Comparison of ENCODE assay signal across 8 mouse cellular contexts in the genomic region with DNA sequence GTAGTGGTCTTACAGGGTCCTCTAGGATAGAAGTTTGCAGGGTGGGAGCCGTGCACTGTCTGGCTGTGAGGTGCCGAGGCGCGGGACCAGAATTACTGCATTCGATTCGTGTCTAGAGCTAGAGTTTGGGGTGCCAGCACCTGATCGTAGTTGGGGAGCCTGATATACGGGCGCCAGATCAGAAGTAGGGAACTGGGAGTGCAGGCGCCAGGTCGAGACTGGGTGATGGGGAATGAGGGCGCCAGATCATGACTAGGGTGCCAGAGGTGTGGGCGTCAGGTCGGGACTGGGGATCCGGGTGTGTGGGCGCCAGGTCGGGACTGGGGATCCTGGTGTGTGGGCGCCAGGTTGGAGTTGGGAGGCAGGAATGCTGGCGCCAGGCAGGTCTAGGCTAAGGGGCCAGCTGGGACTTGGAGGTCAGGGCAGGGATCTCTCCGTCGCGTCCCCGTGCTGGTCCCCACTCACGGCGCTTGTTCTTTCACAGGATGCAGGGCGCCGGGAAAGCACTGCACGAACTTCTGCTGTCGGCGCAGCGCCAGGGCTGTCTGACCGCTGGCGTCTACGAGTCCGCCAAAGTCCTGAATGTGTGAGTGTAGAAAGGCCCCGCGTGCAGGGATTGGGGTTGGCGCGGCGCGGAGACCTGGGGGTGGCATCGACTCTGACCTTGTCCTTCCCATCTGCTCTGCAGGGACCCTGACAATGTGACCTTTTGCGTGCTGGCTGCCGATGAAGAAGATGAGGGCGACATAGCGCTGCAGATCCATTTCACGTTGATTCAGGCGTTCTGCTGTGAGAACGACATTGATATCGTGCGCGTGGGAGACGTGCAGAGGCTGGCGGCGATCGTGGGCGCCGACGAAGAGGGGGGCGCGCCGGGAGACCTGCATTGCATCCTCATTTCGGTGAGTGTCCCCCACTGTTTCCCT. TPM values are rescaled to one million over a fixed set of nuclear protein-coding genes. Genes with fewer than 3 reads are reported as not detected.
DNase-seq lines count a peak whose midpoint lies in the region; ATAC-seq and TF ChIP-seq lines count a peak whose summit lies in the region.

No protein-coding gene starts in this region.

- peak; percentile 64 for DNase-seq in forebrain, embryonic 14.5 days (ENCODE audit: low spot score)
- DNase-seq in heart, postnatal 25 days (ENCODE audit: low spot score): peak; percentile 59
- DNase-seq in layer of hippocampus, adult 8-10 months (ENCODE audit: low spot score in 2 of 2): peak; percentile 48 to 59
- DNase-seq in lung, embryonic 14.5 days: peak; percentile 84
- DNase-seq in ovary, postnatal 10 days (ENCODE audit: low spot score): peak; percentile 62
- DNase-seq in thymus, postnatal 0 days (ENCODE audit: low spot score): peak; percentile 48

- peaks cover 82% of the 10 kb centered on the region for H3K27me3 ChIP-seq in E14TG2a.4 (ENCODE audit: insufficient read depth, low read length)
- peaks cover 11% of the 10 kb centered on the region for H3K27me3 ChIP-seq in forebrain, embryonic 14.5 days (replicated peaks; ENCODE audit: control insufficient read depth, insufficient read depth, low read length)
- H3K27me3 ChIP-seq in lung, embryonic 14.5 days (ENCODE audit: insufficient read depth, low read length): no peaks in the 10 kb centered on the region; the same call in 1 of the 2 replicates

- peaks cover 7% of the 10 kb centered on the region for H3K36me3 ChIP-seq in E14TG2a.4 (ENCODE audit: insufficient read depth, low read length)
- H3K36me3 ChIP-seq in forebrain, embryonic 14.5 days (ENCODE audit: control insufficient read depth, insufficient read depth, low read length): no peaks in the 10 kb centered on the region
- H3K36me3 ChIP-seq in lung, embryonic 14.5 days (ENCODE audit: insufficient read depth): no peaks in the 10 kb centered on the region

- no peak for TF ChIP-seq CTCF in E14TG2a.4 (conservative IDR thresholded peaks at IDR 0.05; ENCODE audit: low read length)
- TF ChIP-seq CTCF in lung, embryonic 14.5 days (IDR thresholded peaks at IDR 0.05; ENCODE audit: low read depth): no peak

- peaks cover 65% of the 10 kb centered on the region for H3K4me1 ChIP-seq in E14TG2a.4 (replicated peaks; ENCODE audit: low read depth, low read length)
- H3K4me1 ChIP-seq in forebrain, embryonic 14.5 days (ENCODE audit: control insufficient read depth, insufficient read depth, low read length): peaks cover 20% of the 10 kb centered on the region
- H3K4me1 ChIP-seq in lung, embryonic 14.5 days (ENCODE audit: insufficient read depth): peaks cover 18% of the 10 kb centered on the region

- H3K27ac ChIP-seq in forebrain, embryonic 14.5 days (ENCODE audit: low read depth, low read length): peak overlapping the region; percentile 89
- H3K27ac ChIP-seq in lung, embryonic 14.5 days (ENCODE audit: low read depth): peak overlapping the region; percentile 85

- ATAC-seq in cerebellum, adult (ENCODE audit: insufficient number of reproducible peaks, low FRiP score, low TSS enrichment): peak; percentile 11
- peak; percentile 13 for ATAC-seq in forebrain, embryonic 14.5 days
- ATAC-seq in lung, embryonic 14.5 days (ENCODE audit: insufficient read depth): peak; percentile 22

- peaks cover 8% of the 10 kb centered on the region for H3K9me3 ChIP-seq in E14TG2a.4 (ENCODE audit: low read length)
- no peaks in the 10 kb centered on the region for H3K9me3 ChIP-seq in forebrain, embryonic 14.5 days (replicated peaks; ENCODE audit: control insufficient read depth, low read length)
- no peaks in the 10 kb centered on the region for H3K9me3 ChIP-seq in lung, embryonic 14.5 days (ENCODE audit: low read depth, low read length)

- H3K4me2 ChIP-seq in forebrain, embryonic 14.5 days (ENCODE audit: low read length): peak overlapping the region; percentile 87
- H3K4me2 ChIP-seq in lung, embryonic 14.5 days: peak overlapping the region; percentile 99

- intact Hi-C loops in heart, postnatal 25 days (cut with DNase I): loop anchor here (2.0 to 5.0 kb wide), 6 partner anchors 35 to 232 kb away; no protein-coding TSS in a partner anchor

- H3K9ac ChIP-seq in forebrain, embryonic 14.5 days (ENCODE audit: low read length): peak overlapping the region; percentile 79
- H3K9ac ChIP-seq in lung, embryonic 14.5 days: peak overlapping the region; percentile 73

- peak overlapping the region; percentile 82 for H3K4me3 ChIP-seq in E14TG2a.4 (replicated peaks; ENCODE audit: low read length)
- peak overlapping the region; percentile 69 for H3K4me3 ChIP-seq in forebrain, embryonic 14.5 days (ENCODE audit: low read depth, low read length)
- H3K4me3 ChIP-seq in lung, embryonic 14.5 days (ENCODE audit: low read depth, low read length): peak overlapping the region; percentile 68

- WGBS in forebrain, embryonic 14.5 days: under 1% methylated on average over 63 of the region's 63 CpGs
- under 1% methylated on average over 63 of the region's 63 CpGs for WGBS in lung, embryonic 14.5 days

RNA-seq across cellular contexts. Expression of gene Gadd45g, which starts 0.7 kb away (rescaled TPM):
- 112 and 132 TPM in 2 replicates for polyA plus RNA-seq in forebrain, embryonic 14.5 days (2014; fragmentation: Nextera tagmentation; extraction: Ambion mirVana)
- total RNA-seq in heart, postnatal 25 days (2021): 10 to 100 TPM; 11.6 to 21.6 TPM
- 10 to 100 TPM; 14.6 to 28.2 (median 17.2) TPM for total RNA-seq in layer of hippocampus, adult 8-10 months (2022)
- 26.1 and 27.2 TPM in 2 replicates for polyA plus RNA-seq in lung, embryonic 14.5 days (2014; fragmentation: Nextera tagmentation; extraction: Ambion mirVana)
- polyA plus RNA-seq in thymus, postnatal 0 days (2015; fragmentation: Nextera tagmentation; extraction: Ambion mirVana): 14.2 and 16.1 TPM in 2 replicates

RNA-seq across cellular contexts. Expression of gene Sema4d, which starts 53.6 kb away (rescaled TPM):
- 12.7 and 22.1 TPM in 2 replicates for polyA plus RNA-seq in forebrain, embryonic 14.5 days (2014; fragmentation: Nextera tagmentation; extraction: Ambion mirVana)
- 10 to 100 TPM; 61.6 to 70.0 TPM for total RNA-seq in heart, postnatal 25 days (2021)
- total RNA-seq in layer of hippocampus, adult 8-10 months (2022): 10 to 100 TPM; 79.8 to 99.9 (median 95.4) TPM
- 12.0 and 12.3 TPM in 2 replicates for polyA plus RNA-seq in lung, embryonic 14.5 days (2014; fragmentation: Nextera tagmentation; extraction: Ambion mirVana)
- polyA plus RNA-seq in thymus, postnatal 0 days (2015; fragmentation: Nextera tagmentation; extraction: Ambion mirVana): 55.9 and 58.5 TPM in 2 replicates

Comparison
In these comparisons a context has a peak if more than half of its experiments do, and no peak if none do; other contexts are left out.
1. Peak in every context shown above with its lines: DNase-seq, ATAC-seq, H3K4me3 ChIP-seq and H3K27ac ChIP-seq.